Mouse (Mus musculus) CH12.LX (cell line): Measurements from ENCODE around the gene Aff3. TPM values are rescaled to one million over a fixed set of nuclear protein-coding genes. Genes with fewer than 3 reads are reported as not detected.

Source experiments
- DNase-seq: peaks from one replicate; pipeline ENCODE4 v3.0.0-alpha.2; 2013; ENCODE audit errors: extremely low read depth
- H3K27ac ChIP-seq: 2 replicates; pipeline ENCODE4 v1.5.1; 2012; ENCODE audit warnings: low read depth, mild to moderate bottlenecking, control low read depth, moderate library complexity; ENCODE audit not compliant: insufficient read depth
- H3K27me3 ChIP-seq: replicated peaks from 2 replicates; pipeline ENCODE3; 2012; ENCODE audit warnings: inconsistent platforms
- H3K36me3 ChIP-seq, 2 experiments: replicated peaks in 1 of 2; 2 replicates each; pipeline versions ENCODE3 to v1.6.1; 2012; ENCODE audit warnings: inconsistent platforms in 1 of 2, low read length in 1 of 2, mild to moderate bottlenecking in 1 of 2, mixed read lengths in 1 of 2, moderate library complexity in 1 of 2; ENCODE audit not compliant: control insufficient read depth in 1 of 2, insufficient read depth in 1 of 2
- H3K4me1 ChIP-seq, 2 experiments: 2 replicates each; pipeline ENCODE4 v1.6.1; 2012; ENCODE audit warnings: inconsistent platforms in 1 of 2, moderate library complexity in 1 of 2; ENCODE audit not compliant: insufficient read depth in 2 of 2, control insufficient read depth in 1 of 2
- H3K4me2 ChIP-seq: 2 replicates; pipeline ENCODE4 v1.6.1; 2012; ENCODE audit warnings: low read depth, mild to moderate bottlenecking, control low read depth; ENCODE audit not compliant: poor library complexity, insufficient read depth, severe bottlenecking
- H3K4me3 ChIP-seq, 3 experiments: fragments of 150-350 bp in 1 of 3; sonication (generic) in 1 of 3; replicated peaks in 1 of 3; 2 replicates each; pipeline versions ENCODE3 to v1.5.1; 2011 to 2012; ENCODE audit warnings: low read depth in 2 of 3, low read length in 2 of 3, mild to moderate bottlenecking in 2 of 3, moderate library complexity in 2 of 3, control low read depth in 1 of 3, improper control_type of control experiment in 1 of 3, inconsistent platforms in 1 of 3, mixed read lengths in 1 of 3; ENCODE audit not compliant: poor library complexity in 1 of 3
- H3K79me2 ChIP-seq: replicated peaks from 2 replicates; pipeline ENCODE4 v1.6.1; 2012; ENCODE audit warnings: mild to moderate bottlenecking, moderate library complexity; ENCODE audit not compliant: control insufficient read depth, poor library complexity, insufficient read depth, severe bottlenecking; ENCODE audit errors: extremely low read depth
- H3K9ac ChIP-seq: 2 replicates; pipeline ENCODE4 v1.6.1; 2012; ENCODE audit warnings: low read depth, mild to moderate bottlenecking, control low read depth, moderate library complexity; ENCODE audit not compliant: insufficient read depth
- H3K9me3 ChIP-seq: replicated peaks from 2 replicates; pipeline ENCODE3; 2012; ENCODE audit warnings: low read length, inconsistent platforms, mixed read lengths
- CHD1 ChIP-seq: IDR thresholded peaks from 2 replicates; pipeline ENCODE4 v1.6.1; 2012; ENCODE audit warnings: low read depth, low read length, improper control_type of control experiment, inconsistent platforms
- CHD2 ChIP-seq: IDR thresholded peaks from 2 replicates; pipeline ENCODE4 v1.6.1; 2011; ENCODE audit warnings: low read length, improper control_type of control experiment
- CTCF ChIP-seq, 2 experiments: IDR thresholded peaks in 1 of 2; conservative IDR thresholded peaks in 1 of 2; 2 replicates each; pipeline ENCODE4 v1.5.1; 2011 to 2012; ENCODE audit warnings: low read depth in 2 of 2, low read length in 2 of 2, improper control_type of control experiment in 1 of 2, inconsistent platforms in 1 of 2, mild to moderate bottlenecking in 1 of 2, moderate library complexity in 1 of 2
- HCFC1 ChIP-seq: IDR thresholded peaks from 2 replicates; pipeline ENCODE4 v1.6.1; 2012; ENCODE audit warnings: low read depth, mild to moderate bottlenecking, inconsistent platforms, low read length, improper control_type of control experiment
- MAZ ChIP-seq: IDR thresholded peaks from 2 replicates; pipeline ENCODE4 v1.6.1; 2012; ENCODE audit warnings: low read depth, mild to moderate bottlenecking, inconsistent platforms, low read length, improper control_type of control experiment, moderate library complexity
- MEF2A ChIP-seq: IDR thresholded peaks from 2 replicates; pipeline ENCODE4 v1.6.1; 2014; ENCODE audit warnings: low read depth, mild to moderate bottlenecking, inconsistent platforms, low read length, improper control_type of control experiment, borderline replicate concordance
- MXI1 ChIP-seq: IDR thresholded peaks from 2 replicates; pipeline ENCODE4 v1.6.1; 2011; ENCODE audit warnings: mild to moderate bottlenecking, low read depth, low read length, improper control_type of control experiment
- PAX5 ChIP-seq: IDR thresholded peaks from 2 replicates; pipeline ENCODE4 v1.6.1; 2012; ENCODE audit warnings: low read length, inconsistent platforms, mixed read lengths
- POLR2A ChIP-seq: IDR thresholded peaks from 2 replicates; pipeline ENCODE4 v1.6.1; 2011; ENCODE audit warnings: low read depth, mild to moderate bottlenecking, improper control_type of control experiment, low read length
- POLR2AphosphoS2 ChIP-seq: IDR thresholded peaks from 2 replicates; pipeline ENCODE4 v1.6.1; 2011; ENCODE audit warnings: low read depth, low read length, improper control_type of control experiment
- RAD21 ChIP-seq: IDR thresholded peaks from 2 replicates; pipeline ENCODE4 v1.6.1; 2011; ENCODE audit warnings: low read depth, mild to moderate bottlenecking, low read length, improper control_type of control experiment, moderate library complexity
- TBP ChIP-seq: conservative IDR thresholded peaks from 2 replicates; pipeline ENCODE4 v1.6.1; 2011; ENCODE audit warnings: low read depth, low read length, improper control_type of control experiment
- USF2 ChIP-seq: conservative IDR thresholded peaks from 2 replicates; pipeline ENCODE4 v1.6.1; 2011; ENCODE audit warnings: low read depth, low read length, improper control_type of control experiment
- ZKSCAN1 ChIP-seq: IDR thresholded peaks from 2 replicates; pipeline ENCODE4 v1.6.1; 2012; ENCODE audit warnings: low read depth, inconsistent platforms, low read length, improper control_type of control experiment, borderline replicate concordance
- ZMIZ1 ChIP-seq: IDR thresholded peaks from 2 replicates; pipeline ENCODE4 v1.6.1; 2012; ENCODE audit warnings: low read depth, mild to moderate bottlenecking, inconsistent platforms, low read length, improper control_type of control experiment
- dilution Hi-C: fragments of 300-500 bp; cut with MboI; formaldehyde crosslinking; loops from 2 replicates; pipeline ENCODE4 v1.14.3; 2020; ENCODE audit warnings: low sequenced_read_pairs; ENCODE audit not compliant: extremely low pct_unique_long_range_greater_than_20kb, extremely low pct_ligation_motif_present
- in situ Hi-C: fragments of 300-500 bp; cut with MboI; formaldehyde crosslinking; loops from 3 replicates; pipeline ENCODE4 v1.14.3; 2019; ENCODE audit warnings: low sequenced_read_pairs, low pct_ligation_motif_present, low pct_unique_long_range_greater_than_20kb, mixed read lengths
- polyA plus RNA-seq: library from polyadenylated mRNA; unstranded; fragments of >175 nt; gene quantifications from 2 replicates; pipeline ENCODE4 v1.2.1, GENCODE M21; 2012; ENCODE audit warnings: low read depth; ENCODE audit not compliant: insufficient read length
- total RNA-seq, 2 experiments: library from RNA; depleted of rRNA; stranded (reverse); fragments of 300-350 nt in 1 of 2; fragments of >200 nt in 1 of 2; gene quantifications; 2 replicates each; pipeline ENCODE4 v1.2.3; 2012 to 2014

The Aff3 gene
- total and polyA plus RNA-seq, 3 experiments = 5.1 to 29.9 (median 7.7) TPM

GRCm38 (mm10) chr1:38306146-38306545 is 358.6 kb downstream of the Aff3 start:
- TF ChIP-seq MEF2A (no peak), ZKSCAN1 (no peak), USF2 (no peak), RAD21 (no peak), POLR2A (no peak), TBP (no peak), CTCF (conservative IDR thresholded peaks at IDR 0.05 in 1 of 2, IDR thresholded peaks at IDR 0.05 in 1 of 2; ENCODE audit: low read depth in 2 of 2, low read length in 2 of 2) (no peak), MAZ (no peak), PAX5 (no peak), HCFC1 (no peak), CHD2 (no peak), POLR2AphosphoS2 (no peak), MXI1 (no peak)
- TF ChIP-seq, all 38 proteins: peak for 0
- H3K9me3 ChIP-seq = no peaks in the 10 kb centered on the region
- peaks cover 0 to 47% of the 10 kb centered on the region in 2 experiments for H3K36me3 ChIP-seq
- DNase-seq = no peak
- no peak overlapping the region for H3K9ac ChIP-seq
- no peaks in the 10 kb centered on the region for H3K27me3 ChIP-seq
- dilution Hi-C loops (no loop called here), in situ Hi-C loops (no loop called here)
- H3K4me3 ChIP-seq = no peak overlapping the region
- H3K79me2 ChIP-seq = no peaks in the 10 kb centered on the region
- H3K4me1 ChIP-seq = no peaks in the 10 kb centered on the region
- H3K27ac ChIP-seq = no peak overlapping the region
- no peak overlapping the region for H3K4me2 ChIP-seq

DNA sequence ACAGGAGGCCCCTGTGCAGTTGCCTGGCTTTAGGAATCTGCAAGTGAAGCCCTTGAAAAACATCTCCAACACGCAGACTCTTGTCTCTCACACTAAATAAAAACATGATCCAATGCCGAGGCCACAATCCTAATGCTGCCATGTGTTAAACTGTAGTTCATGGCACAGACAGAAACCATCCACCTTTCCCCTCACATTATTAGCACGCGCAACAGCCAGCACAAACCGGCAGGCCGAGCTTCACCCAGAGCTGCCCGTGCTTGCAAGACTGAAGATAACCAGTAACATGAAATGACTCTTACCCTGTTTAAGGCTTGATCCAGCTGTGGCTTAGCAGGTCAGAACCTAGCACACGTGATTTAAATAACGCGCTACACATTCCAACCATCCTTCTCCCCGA is 360.4 kb downstream of the Aff3 start:
- no peaks in the 10 kb centered on the region for H3K27me3 ChIP-seq
- in situ Hi-C loops = no loop called here
- TF ChIP-seq CHD1 (no peak), CTCF (conservative IDR thresholded peaks at IDR 0.05 in 1 of 2, IDR thresholded peaks at IDR 0.05 in 1 of 2; ENCODE audit: low read depth in 2 of 2, low read length in 2 of 2) (no peak)
- TF ChIP-seq, all 38 proteins: peak for 0
- H3K4me3 ChIP-seq = no peak overlapping the region
- H3K9ac ChIP-seq = no peak overlapping the region
- no peak overlapping the region for H3K27ac ChIP-seq
- no peaks in the 10 kb centered on the region for H3K79me2 ChIP-seq
- DNase-seq = no peak
- dilution Hi-C loops = no loop called here
- no peaks in the 10 kb centered on the region for H3K9me3 ChIP-seq
- no peak overlapping the region for H3K4me2 ChIP-seq
- no peaks in the 10 kb centered on the region for H3K4me1 ChIP-seq
- H3K36me3 ChIP-seq = peaks cover 0 to 36% of the 10 kb centered on the region in 2 experiments

GRCm38 (mm10) chr1:38298291-38298690 is 366.5 kb downstream of the Aff3 start:
- dilution Hi-C loops = no loop called here
- H3K27ac ChIP-seq = no peak overlapping the region
- in situ Hi-C loops = no loop called here

More at GRCm38 (mm10) chr1:38298291-38298690, 366.5 kb downstream of the Aff3 start:
- TF ChIP-seq ZMIZ1 = no peak
- TF ChIP-seq, all 38 proteins: peak for 0
- no peaks in the 10 kb centered on the region for H3K79me2 ChIP-seq
- H3K9ac ChIP-seq = no peak overlapping the region
- H3K4me2 ChIP-seq = no peak overlapping the region
- H3K36me3 ChIP-seq = peaks cover 0 to 34% of the 10 kb centered on the region in 2 experiments
- DNase-seq = no peak
- no peaks in the 10 kb centered on the region for H3K9me3 ChIP-seq
- no peaks in the 10 kb centered on the region for H3K27me3 ChIP-seq
- H3K4me1 ChIP-seq = no peaks in the 10 kb centered on the region
- no peak overlapping the region for H3K4me3 ChIP-seq
